Mouse (Mus musculus) B cell, adult 2 months (primary cell): ENCODE results near the gene Olfr1366.
"Not testable (repeated sequence)": the region's sequence is repeated elsewhere in the genome, so short reads cannot be mapped to it uniquely, and the experiment has no call there.

Experiments used
- DNase-seq, 2 experiments: peaks; one replicate each; pipeline ENCODE4 v3.0.0; 2022

Olfr1366 gene

DNA sequence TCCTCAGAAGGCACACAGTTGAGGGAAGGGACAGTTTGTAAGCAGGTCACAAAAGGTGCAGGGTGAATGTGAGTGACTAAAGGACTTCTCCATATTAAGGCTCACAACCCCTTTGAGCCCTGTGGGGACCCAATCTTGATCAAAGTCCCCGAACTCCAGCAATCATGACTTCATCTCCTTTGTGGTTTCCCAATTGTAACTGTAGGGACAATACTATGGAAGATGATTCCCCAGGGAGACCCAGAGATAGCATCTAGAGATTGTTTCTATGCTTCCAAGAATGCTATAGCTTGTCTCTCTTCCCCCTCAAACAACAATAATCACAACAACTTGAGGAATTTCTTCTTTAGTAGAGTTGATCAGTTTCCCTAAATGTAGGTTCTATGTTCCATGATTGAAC is at the start of gene Olfr1366:
Gene Olfr1366 (minus strand): TSS at position 101 of the 400 bp plus-strand sequence.
- no peak for DNase-seq

DNA sequence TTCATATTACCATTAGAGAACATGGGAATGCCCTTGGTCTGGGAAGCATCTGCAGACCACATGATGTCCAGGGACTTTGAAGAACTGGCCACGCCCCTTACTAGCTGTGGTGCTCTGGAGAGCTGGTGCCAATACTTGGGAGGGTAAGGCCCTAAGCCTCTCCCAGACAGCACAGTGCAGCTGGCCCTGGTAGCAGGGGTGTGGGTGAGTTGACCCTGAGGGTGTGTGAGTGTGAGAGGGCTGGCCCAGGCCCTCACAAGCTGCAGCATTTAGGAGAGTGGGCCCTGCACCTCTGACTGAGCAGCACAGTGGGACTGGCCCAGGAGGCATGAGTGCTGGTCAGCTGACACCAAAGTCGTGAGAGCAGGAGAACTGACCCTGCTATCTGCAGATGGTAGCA is 49.0 kb upstream of the Olfr1366 start:
- no peak for DNase-seq

DNA sequence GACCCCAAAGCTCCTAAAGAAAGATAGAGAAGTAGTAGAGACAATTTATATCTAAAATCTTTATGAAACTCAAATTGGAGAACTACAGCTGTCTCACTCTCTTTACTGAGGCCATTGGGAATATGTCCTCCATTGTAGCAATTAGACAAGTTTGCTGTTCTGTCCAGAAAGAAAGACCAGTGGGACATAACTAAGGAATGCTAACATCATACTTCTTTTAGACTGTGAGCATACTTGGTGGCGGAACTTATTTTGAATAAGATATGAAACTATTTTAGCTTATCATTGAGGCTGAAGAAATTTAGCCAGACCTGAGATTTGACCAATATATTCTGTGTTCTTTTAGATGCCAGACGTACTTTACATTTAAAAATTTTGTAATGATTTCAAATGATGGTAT is 39.1 kb upstream of the Olfr1366 start, which contains the start of gene Olfr1364:
Gene Olfr1364 (minus strand): TSS at position 101 of the 400 bp plus-strand sequence.
- DNase-seq: no peak

DNA sequence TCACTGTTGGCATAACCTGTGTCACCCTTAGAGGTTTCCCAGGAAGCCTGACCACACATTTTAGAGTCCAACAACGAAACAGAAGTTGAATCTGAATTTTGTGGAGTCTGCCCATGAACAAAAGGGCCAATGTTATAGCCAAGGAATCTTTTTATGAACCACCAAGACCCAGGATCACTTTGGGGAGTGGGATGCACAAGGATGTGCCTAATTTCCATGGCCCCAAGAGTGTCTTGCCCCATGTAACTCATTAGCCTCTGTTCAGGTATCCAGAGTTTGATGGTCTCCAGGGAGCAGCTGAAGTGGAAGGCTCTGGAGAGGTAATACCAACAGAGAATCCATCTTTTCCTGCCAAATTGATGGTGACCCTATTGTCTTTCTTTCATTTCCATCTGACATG is 17.2 kb upstream of the Olfr1366 start, which contains the start of gene Olfr1535:
Gene Olfr1535 (minus strand): TSS at position 101 of the 400 bp plus-strand sequence.
- no peak for DNase-seq

DNA sequence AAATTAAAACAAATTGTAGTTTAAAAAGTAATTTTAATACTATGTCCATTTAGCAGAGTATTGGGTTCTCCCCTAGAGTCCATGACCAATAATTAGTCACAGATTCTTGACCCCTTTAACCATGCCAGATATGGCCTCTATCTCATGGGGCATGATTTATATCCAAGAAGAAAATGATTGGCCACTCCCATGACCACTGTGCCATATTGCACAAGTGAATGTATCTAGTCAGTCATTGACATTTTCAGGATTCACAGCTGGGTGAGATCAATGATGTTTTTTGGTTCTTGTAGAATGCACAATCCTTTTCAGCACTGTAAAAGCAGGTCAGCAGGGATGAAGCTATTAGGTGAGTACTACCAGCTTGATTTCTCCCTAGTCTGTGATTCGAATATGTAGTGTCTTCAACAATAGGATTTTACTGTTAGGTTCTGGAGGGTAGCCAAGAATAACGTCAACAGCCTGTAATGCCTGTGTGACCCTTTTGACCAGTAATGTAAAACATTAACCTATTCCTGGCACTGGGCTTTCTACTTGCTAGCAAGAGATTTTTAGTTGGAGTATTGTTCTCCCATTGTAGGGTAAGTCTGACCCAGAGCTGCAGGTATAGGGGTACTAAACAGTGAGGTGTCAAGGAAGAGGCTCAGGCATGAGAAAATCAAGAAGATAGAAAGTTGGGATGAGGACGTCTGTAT is 8.0 kb upstream of the Olfr1366 start:
- DNase-seq: no peak

DNA sequence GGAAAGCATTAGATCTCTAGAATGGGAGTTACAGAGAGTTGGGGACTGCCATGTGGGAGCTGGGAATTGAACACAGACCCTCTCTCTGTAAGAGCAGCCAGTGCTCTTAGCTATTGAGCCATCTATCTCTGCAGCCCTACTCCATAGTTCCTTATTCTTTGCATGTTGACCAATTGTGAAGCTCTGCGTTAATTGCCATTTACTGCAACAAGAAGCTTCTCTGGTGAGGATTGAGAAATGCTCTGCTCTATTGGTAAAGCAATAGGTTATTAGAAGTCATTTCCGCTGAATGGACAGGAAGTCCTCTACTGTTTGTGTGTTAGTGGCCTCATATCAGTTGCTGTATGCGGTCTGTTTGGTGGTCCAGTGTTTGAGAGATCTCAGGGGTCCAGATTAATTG is 6.9 kb upstream of the Olfr1366 start:
- no peak for DNase-seq

DNA sequence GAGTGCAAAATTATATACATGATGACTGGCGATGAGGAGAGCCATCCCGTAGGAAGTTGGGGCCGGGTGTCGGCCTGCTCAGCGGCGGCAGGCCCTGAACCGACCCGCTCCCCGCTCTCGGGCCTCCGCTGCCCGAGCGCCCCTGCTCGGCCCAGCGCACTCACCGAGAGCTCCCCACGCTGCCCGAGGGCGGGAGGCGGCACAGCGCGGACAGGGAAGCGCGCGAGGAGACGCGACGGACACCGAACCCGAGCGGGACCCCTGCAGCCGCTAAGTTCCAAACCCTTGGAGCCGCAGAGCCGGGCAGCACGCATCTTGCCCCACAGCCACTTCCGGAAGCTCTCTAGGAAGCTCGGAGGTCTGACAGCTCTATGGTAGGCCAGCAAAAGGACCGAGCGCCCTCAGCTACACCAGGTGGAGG is 11.8 kb downstream of the Olfr1366 start, which contains the start of gene Zkscan8:
Gene Zkscan8 (minus strand): TSS at position 340 of the 421 bp plus-strand sequence.
- peak; percentile 89 to 90 for DNase-seq

DNA sequence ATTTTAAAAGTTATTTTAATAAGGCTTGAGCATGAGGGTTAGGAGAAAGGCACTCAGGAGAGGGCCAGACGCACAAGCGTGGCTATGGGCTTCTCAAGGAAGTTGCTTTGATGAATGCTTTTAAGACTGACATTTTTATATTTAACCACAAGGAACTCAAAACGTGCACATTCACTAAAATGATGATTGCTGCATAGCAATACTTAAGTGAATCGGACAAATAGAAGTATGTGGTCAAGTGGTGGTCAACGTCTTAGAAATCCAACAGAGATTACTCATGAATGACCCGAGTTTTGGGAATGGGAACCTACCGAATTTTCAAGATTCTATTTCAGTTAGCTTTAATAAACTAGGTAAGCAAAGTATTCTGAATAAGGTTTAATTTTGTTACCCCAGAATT is 12.5 kb downstream of the Olfr1366 start:
- DNase-seq: no peak

DNA sequence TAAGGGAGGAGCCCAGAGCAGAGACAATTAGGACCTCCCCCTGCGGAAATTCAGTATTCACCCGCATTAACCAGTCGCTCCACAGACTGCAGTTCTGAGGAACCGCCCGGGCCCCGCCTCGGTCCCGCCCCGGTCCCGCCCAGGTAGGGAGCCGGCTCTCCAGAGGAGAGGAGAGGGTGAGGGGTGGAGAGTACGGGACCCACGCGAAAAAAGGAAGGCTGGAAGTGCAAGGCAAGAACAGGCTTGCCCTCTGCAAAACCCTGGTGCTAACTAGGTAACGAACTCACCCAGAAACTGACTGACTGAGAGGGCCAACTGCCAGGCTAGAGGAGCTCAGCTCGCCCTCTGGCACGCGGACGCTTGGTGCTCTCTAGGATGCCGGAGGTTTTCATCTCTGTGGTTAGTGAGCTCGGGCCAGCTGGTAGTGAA is 36.4 kb downstream of the Olfr1366 start:
- DNase-seq: peak; percentile 83

DNA sequence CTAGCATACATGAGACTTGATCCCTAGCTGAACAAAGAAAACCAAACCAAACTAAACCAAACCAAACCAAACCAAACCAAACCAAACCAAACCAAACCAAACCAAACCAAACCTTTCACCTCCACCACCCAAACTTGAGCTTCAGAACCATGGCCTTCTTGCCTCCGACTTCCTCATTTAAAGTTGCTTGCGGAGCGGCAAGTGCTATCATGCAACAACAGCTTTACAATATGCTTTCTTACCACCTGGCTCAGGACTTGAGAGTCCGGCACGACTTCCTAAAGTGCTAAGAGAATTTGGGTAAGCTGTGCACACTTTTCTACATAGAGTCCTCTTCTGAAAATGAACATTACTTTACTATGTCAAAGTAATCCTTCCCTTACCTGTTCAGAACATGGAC is 40.3 kb downstream of the Olfr1366 start:
- DNase-seq: no peak

DNA sequence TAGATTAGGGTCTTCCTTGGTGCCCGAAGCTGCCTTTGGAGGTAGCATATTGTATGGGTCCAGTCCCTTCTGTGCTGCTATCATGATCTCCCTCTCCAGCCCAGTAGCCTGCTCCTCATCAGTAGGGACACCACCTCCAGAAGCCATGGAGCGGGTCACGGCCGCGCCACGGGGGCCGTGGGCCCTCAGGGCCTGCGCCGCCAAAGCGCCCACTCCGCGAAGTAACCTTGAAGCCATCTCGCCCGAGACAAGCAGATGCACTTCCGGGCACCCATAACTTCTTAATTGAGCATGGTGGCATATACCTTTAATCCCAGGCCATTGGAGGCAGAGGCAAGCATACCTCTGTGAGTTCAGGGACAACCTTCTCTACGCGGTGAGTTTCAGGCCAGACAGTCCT is 41.4 kb downstream of the Olfr1366 start, which contains the start of gene Gm11273:
Gene Gm11273 (minus strand): TSS at position 237 of the 400 bp plus-strand sequence.
- not testable (repeated sequence) for DNase-seq

DNA sequence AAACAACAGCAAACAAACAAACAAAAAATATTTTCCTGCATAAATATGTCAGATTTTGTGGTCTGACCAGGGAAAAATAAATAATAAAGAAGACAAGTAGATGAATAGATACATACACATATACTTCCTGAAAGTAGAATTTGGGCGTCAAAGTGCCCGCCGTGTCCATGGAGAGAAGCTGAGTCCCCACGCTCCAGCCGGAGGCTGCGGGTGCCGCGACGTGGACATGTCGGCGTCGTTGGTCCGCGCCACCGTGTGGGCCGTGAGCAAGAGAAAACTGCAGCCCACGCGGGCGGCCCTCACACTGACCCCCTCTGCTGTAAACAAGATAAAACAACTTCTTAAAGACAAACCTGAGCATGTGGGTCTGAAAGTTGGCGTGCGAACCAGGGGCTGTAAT is 47.5 kb downstream of the Olfr1366 start, which contains the start of gene AK157302:
Gene AK157302 (plus strand): TSS at position 144 of the 400 bp plus-strand sequence.
- no peak for DNase-seq

DNA sequence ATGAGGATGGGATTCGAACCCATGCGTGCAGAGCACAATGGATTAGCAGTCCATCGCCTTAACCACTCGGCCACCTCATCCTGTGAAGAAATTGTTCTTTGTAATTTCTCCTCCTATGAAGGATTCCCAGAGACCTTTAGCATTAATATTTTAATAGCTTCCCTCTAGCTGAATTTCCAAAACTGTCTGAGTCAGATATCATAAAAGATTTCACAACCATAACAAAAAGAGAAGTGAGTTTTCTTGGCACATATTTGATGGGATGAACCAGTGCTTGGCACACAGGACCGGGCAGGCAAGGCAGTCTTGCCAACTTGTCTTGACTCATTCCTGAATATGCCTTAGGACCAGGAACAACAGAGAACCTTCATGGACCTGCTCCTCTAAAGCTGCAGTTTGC is 49.8 kb downstream of the Olfr1366 start:
- no peak for DNase-seq

DNA sequence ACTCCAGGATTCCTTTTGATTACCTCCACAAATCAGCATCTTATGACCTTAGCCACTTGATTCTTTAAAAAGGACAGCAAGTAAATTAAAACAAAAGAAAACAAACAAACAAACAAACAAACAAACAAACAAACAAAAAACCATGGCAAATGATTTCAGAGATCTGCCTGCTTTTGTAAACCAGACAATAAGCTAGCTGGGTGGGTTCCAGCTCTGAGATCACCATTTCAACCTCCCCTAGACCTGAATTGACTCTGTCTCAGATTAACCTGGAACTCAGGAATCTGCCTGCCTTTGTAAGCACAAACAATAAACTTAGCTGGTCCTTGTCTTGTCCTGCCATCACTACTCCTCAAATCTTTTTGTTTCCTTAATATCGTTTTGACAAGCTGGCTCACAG is 55.7 kb downstream of the Olfr1366 start:
- no peak for DNase-seq
